In genomic region chr4:10402928-10403327, GRCm38 (mm10) we compare ENCODE assay signal across 15 mouse cellular contexts.
"Had no signal": no experiment of that assay in that cellular context is flagged by ENCODE, and none has a peak within 500 bp of the region (broad histone marks: within the 10 kb centered on the region; RNA-seq: fewer than 3 reads in every experiment).

No protein-coding gene starts in this region.

- ATAC-seq: midbrain, embryonic 16.5 days had no signal

- H3K27me3 ChIP-seq: midbrain, embryonic 12.5 days; neural tube, embryonic 13.5 days; neural tube, embryonic 15.5 days; stomach, embryonic 15.5 days had no signal

- DNase-seq: lung, adult 18-20 months; lung, embryonic 14.5 days; lung, postnatal 10 days; lung, postnatal 4 days; midbrain, embryonic 14.5 days; retina, postnatal 1 day; right cerebral cortex, adult 18-20 months; thymus, adult 2 months; thymus, postnatal 25 days; thymus, postnatal 4 days had no signal
